ENCODE assay signal across 1 mouse cellular context in genomic region chr10:81073464-81073863, GRCm38 (mm10).
A peak's percentile ranks its signal among the peaks of the same experiment; 100 is the strongest.
TF ChIP-seq lines count a peak whose summit lies in the region.

No protein-coding gene starts in this region.

TF ChIP-seq in MEL, 35 proteins besides CTCF, POLR2A, EP300 and RAD21:
- TF ChIP-seq SIN3A (IDR thresholded peaks at IDR 0.05; ENCODE audit: low read length) (no peak), SMC3 (IDR thresholded peaks at IDR 0.05; ENCODE audit: low read depth, low read length) (peak; percentile 35)
